Mouse (Mus musculus): ENCODE measurements at regions not wholly inside any gene's neighbourhood (a gene's known extent, or its start where the extent isn't known, plus 50 kb on each side); places are given as distances from the start of the nearest gene placed in this dataset.
A peak's percentile ranks its signal among the peaks of the same experiment; 100 is the strongest.

- DNase-seq (ENCODE audit: low spot score), result no peak
Measured at GRCm38 (mm10) chr7:70972023-70972400, 379.3 kb downstream of the Gm10295 start.

- no peak for DNase-seq (ENCODE audit: low spot score)
Measured at GRCm38 (mm10) chr7:70971323-70972022, 379.8 kb downstream of the Gm10295 start.

GRCm38 (mm10) chr7:70952318-70952959 lies 398.8 kb downstream of the Gm10295 start:
- no peak for DNase-seq (ENCODE audit: low spot score)

GRCm38 (mm10) chr7:70948281-70948680 lies 403.0 kb downstream of the Gm10295 start:
- DNase-seq (ENCODE audit: low spot score), result no peak

GRCm38 (mm10) chr7:70946260-70946659 lies 405.0 kb downstream of the Gm10295 start:
- no peak for DNase-seq (ENCODE audit: low spot score)

DNA sequence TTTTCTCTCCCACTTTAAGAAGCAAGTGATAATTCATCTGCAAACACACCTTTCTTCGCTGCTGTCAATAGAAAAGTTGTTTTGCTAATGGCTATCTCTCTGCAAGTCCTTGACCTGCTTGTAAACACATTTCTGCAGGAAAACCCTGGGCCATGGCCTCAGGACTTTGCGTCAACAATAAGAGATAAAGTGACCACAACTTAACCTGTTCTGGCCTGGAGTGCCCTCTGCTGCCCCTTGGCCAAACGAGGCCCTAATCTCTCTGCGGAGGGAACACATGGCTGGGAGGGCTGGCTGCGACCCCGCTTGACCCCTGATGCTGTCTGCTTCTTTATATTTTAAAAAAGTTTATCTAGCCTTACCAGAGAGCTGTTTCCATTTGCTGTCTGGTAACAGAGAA lies 420.4 kb downstream of the Gm10295 start:
- DNase-seq (ENCODE audit: low spot score), result peak; percentile 7

GRCm38 (mm10) chr7:70929935-70930334 lies 421.4 kb downstream of the Gm10295 start:
- no peak for DNase-seq (ENCODE audit: low spot score)

DNA sequence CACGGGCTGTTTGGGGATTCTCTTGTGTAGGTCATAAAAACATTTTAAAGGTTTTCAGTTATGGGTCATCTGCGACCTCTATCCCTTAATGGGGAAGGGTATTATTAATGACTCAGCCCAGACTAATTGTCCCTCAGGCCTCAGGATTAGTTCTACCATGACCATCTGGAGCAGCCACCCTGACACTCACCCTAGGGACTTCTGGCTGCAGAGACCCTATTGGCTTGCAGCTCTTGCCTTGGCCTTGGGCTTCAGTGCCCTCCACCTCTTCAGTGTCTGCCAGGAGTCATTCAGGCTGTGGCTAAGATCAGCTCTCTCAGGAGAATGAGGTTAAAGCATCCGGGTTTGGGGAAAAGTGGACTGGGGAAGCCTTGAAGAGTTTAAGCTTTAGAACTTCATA lies 423.3 kb downstream of the Gm10295 start:
- no peak for DNase-seq (ENCODE audit: low spot score)

- DNase-seq (ENCODE audit: low spot score), result no peak
Measured at GRCm38 (mm10) chr7:70917016-70917415, 434.3 kb downstream of the Gm10295 start.

- no peak for DNase-seq (ENCODE audit: low spot score)
Measured at GRCm38 (mm10) chr7:70908921-70909320, 442.4 kb downstream of the Gm10295 start.

GRCm38 (mm10) chr7:70891700-70892099 lies 459.6 kb downstream of the Gm10295 start:
- no peak for DNase-seq (ENCODE audit: low spot score)

DNA sequence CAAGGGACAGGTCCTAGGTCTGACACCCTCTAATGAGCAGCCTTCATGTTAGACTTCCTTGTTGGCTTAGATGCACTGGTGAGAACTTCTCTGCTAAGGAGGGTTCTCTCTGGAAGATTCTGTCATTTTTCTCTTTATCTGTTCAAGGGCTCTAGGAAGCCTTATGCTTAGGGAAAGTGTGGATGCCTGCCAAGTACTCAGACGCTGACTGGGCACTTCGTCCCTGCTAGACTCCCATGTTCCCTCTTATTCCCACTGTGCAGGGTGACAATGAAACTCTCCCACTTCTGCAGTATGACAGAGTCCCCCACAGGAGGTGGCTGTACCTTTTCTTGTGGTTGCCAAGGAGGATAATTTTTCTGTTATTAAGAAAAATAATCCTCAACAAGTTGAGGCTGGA lies 470.8 kb downstream of the Gm10295 start:
- no peak for DNase-seq (ENCODE audit: low spot score)

DNA sequence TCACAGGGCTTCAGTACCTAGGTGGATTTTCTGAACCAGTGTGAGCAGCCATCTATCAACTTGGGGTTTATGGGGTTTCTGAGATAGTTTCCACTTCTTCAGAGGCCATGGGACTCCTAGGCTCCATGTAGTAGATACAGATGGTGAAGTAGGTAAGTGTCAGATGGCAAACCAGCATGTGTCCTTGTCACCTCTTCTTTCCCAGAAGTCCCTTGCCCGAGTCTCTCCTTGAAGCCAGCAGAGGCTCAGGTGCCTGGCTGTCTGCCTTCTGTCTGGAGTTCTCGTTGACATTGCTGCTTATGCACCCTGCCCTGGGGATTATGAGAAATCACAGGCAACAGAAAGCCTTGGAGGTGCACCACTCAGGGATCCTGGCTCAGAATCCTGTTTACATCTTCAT lies 476.9 kb downstream of the Gm10295 start:
- DNase-seq (ENCODE audit: low spot score), result no peak

GRCm38 (mm10) chr7:70870841-70871534 lies 480.3 kb downstream of the Gm10295 start:
- DNase-seq (ENCODE audit: low spot score), result no peak

- DNase-seq (ENCODE audit: low spot score), result no peak
Measured at GRCm38 (mm10) chr7:70869125-70869524, 482.2 kb downstream of the Gm10295 start.

- DNase-seq (ENCODE audit: low spot score), result no peak
Measured at GRCm38 (mm10) chr7:70859957-70860356, 491.3 kb downstream of the Gm10295 start.

DNA sequence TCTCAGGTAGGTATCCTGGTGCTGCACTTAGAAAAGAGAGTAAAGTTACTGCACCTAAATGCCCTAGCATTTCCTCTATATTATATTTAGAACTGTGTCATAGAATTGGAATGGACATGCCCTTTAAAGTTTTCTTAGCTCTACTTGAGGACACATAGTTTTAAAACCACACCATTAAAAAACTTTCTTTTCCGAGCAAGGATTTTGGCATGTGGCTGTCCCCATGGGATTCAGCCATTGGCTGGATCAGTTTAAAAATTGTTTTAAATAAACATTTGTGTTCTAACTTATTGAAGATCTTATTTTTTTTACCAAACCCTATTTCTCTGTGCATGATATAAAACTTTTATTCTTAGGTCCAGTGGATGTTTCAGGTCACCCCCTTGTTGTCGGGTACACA lies 484.2 kb upstream of the Nr2f2 start:
- no peak for DNase-seq (ENCODE audit: low spot score)

DNA sequence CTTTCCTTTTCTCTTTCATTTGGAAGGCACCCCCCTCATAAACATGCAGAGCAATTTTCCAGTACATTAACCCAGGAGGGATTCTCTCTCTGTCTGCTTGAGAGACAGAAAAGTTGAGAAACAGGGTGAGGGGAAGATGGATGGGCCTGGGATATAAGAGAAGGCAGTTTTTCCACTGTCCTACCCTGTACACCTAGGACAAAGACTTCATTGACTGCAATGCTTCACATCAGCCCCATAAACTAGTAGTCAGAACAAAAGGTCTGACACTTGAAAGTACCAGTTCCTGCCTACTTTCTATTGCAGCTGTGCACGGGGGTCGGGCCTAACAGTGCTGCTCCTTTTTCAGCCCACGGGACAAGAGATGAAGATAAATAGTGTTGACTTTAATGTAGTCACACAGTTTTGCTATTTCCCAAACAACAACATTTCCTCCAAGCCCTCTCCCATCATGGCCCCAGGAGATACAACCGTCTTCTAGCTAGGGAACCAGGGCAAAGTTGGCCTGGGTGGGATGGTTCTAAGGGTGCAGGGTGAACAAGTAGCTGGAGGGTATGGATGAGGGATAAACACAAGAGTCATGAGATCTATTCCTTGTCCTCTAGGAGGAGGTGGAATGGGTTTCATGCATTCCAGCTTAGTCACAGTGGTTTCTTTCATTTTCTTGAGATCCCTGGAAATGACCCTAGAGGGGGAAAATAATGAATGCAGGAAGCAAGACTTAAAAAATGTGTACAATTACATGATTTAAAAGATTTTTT lies 481.7 kb upstream of the Nr2f2 start:
- no peak for DNase-seq (ENCODE audit: low spot score)

DNA sequence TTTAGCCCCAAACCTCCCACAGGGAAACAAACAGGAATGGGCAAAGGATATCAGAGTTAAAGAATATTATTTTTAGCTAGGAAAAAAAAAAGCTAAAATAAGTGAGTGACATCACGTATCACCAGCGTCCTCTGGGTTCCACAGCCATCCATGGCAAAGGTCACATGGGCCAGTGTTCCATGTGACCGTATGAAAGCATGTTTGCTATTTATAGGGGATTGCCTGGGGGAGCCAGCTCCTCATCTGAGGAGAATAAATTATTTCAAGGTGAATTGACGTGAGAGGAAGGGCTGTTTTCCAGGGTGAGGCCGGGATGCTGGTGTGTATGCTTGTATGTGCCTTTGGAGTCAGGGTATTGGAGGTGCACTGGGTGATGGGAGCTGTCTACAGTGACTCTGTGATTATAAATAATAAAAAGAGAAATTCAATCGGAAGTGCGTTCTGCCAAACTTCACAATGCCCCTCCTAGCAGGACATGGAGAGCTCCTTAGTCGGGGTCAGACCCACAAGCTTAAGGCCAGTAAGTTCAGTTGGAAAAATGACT lies 481.0 kb upstream of the Nr2f2 start:
- no peak for DNase-seq (ENCODE audit: low spot score)

- DNase-seq (ENCODE audit: low spot score), result no peak
Measured at GRCm38 (mm10) chr7:70846076-70846475, 479.5 kb upstream of the Nr2f2 start.

GRCm38 (mm10) chr7:70840142-70840541 lies 473.6 kb upstream of the Nr2f2 start:
- DNase-seq (ENCODE audit: low spot score), result no peak

- no peak for DNase-seq (ENCODE audit: low spot score)
Measured at GRCm38 (mm10) chr7:70839190-70839589, 472.7 kb upstream of the Nr2f2 start.

Measured in ovary, postnatal 36 days (tissue).